Mouse (Mus musculus): Measurements from ENCODE around the gene Trim66. TPM values are rescaled to one million over a fixed set of nuclear protein-coding genes. Genes with fewer than 3 reads are reported as not detected.
A peak's percentile ranks its signal among the peaks of the same experiment; 100 is the strongest.

Gene Trim66
- total RNA-seq, 1 experiment = 0.62 TPM

- H3K4me3 ChIP-seq (ENCODE audit: insufficient read depth in 1 of 2, low read depth in 1 of 2, low read length in 2 of 2, poor library complexity in 1 of 2, severe bottlenecking in 1 of 2) = peak within 1 kb of the TSS; percentile 97 to 100
- peak within 1 kb of the TSS; percentile 98 for H3K27ac ChIP-seq (ENCODE audit: insufficient read depth, low read depth, low read length, poor library complexity, severe bottlenecking)
- DNase-seq (ENCODE audit: low read depth, low spot score) = peak; percentile 95
- H3K36me3 ChIP-seq (ENCODE audit: control insufficient read depth, insufficient read depth, low read length, poor library complexity, severe bottlenecking) = peaks cover 44% of the 10 kb centered on the region
- peaks cover 0 to 4% of the 10 kb centered on the region in 2 experiments; a peak in 1 of 4 replicates for H3K4me1 ChIP-seq (ENCODE audit: control insufficient read depth in 2 of 2, insufficient read depth in 2 of 2, low read length in 2 of 2, poor library complexity in 1 of 2)
- peak within 1 kb of the TSS; percentile 100 for H3K9ac ChIP-seq (ENCODE audit: insufficient read depth, low read depth, low read length, poor library complexity, severe bottlenecking)
- no peak for TF ChIP-seq MAFK (IDR thresholded peaks at IDR 0.05; ENCODE audit: insufficient read depth, low read depth, low read length)
- TF ChIP-seq CHD2 (IDR thresholded peaks at IDR 0.05; ENCODE audit: low read depth, low read length) = peak; percentile 92
- no peak for TF ChIP-seq ZC3H11A (IDR thresholded peaks at IDR 0.05; ENCODE audit: borderline replicate concordance, low read depth, low read length)
- peak; percentile 59; the same call in 1 of the 2 replicates for TF ChIP-seq HCFC1 (IDR thresholded peaks at IDR 0.05; ENCODE audit: borderline replicate concordance, insufficient read depth, low read length)
- no peak for TF ChIP-seq ZNF384 (IDR thresholded peaks at IDR 0.05; ENCODE audit: low read depth, low read length)
- H3K9me3 ChIP-seq (ENCODE audit: control insufficient read depth, insufficient read depth, low read depth, low read length) = no peaks in the 10 kb centered on the region
- in situ Hi-C loops (cut with MboI; ENCODE audit: low sequenced_read_pairs in 2 of 2, unreplicated experiment in 2 of 2) = no loop called here
Measured at GRCm38 (mm10) chr7:109518838-109519696, 11.1 kb upstream of the Trim66 start, which contains the start of gene Rpl27a. Gene Rpl27a, plus strand, starts transcription at chr7:109519147.

DNA sequence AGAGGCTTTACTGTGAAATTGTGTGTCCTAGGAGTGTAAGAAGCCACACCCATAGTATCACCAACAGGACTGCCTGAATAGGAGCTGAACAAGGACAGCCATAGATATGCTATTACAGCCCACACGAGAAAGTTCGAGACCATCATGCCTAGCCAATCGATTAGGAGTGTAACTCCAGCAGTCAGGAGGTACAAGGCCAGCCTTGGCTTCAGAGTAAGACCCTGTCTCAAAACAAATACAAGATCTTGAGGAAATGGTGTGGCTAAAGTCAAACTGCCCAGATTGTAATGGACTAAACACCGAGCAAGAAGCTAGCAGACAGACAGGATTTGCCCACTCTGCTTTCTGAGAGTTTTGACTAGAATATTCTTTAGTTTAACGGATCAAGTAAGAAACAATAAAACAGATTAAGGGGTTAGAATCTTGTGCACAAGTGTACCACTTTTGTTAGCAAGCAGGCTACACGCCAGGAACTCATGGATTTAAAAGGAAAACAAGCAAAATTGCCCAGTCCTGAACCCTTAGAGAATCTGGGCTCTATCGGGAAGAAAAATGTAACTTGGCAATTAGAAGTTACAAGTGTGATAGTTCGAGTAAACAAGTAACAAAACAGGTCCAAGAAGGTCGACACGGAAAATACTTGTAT lies 10.2 kb upstream of the Trim66 start:
- TF ChIP-seq MAFK (IDR thresholded peaks at IDR 0.05; ENCODE audit: insufficient read depth, low read depth, low read length) (no peak), ZC3H11A (IDR thresholded peaks at IDR 0.05; ENCODE audit: borderline replicate concordance, low read depth, low read length) (no peak), CHD2 (IDR thresholded peaks at IDR 0.05; ENCODE audit: low read depth, low read length) (no peak), HCFC1 (IDR thresholded peaks at IDR 0.05; ENCODE audit: borderline replicate concordance, insufficient read depth, low read length) (no peak), ZNF384 (IDR thresholded peaks at IDR 0.05; ENCODE audit: low read depth, low read length) (no peak)
- peaks cover 39% of the 10 kb centered on the region for H3K36me3 ChIP-seq (ENCODE audit: control insufficient read depth, insufficient read depth, low read length, poor library complexity, severe bottlenecking)
- H3K27ac ChIP-seq (ENCODE audit: insufficient read depth, low read depth, low read length, poor library complexity, severe bottlenecking) = peak overlapping the region; percentile 94
- DNase-seq (ENCODE audit: low read depth, low spot score) = no peak
- peak overlapping the region; percentile 89 to 97 for H3K4me3 ChIP-seq (ENCODE audit: insufficient read depth in 1 of 2, low read depth in 1 of 2, low read length in 2 of 2, poor library complexity in 1 of 2, severe bottlenecking in 1 of 2)
- peak overlapping the region; percentile 93 for H3K9ac ChIP-seq (ENCODE audit: insufficient read depth, low read depth, low read length, poor library complexity, severe bottlenecking)
- peaks cover 0 to 4% of the 10 kb centered on the region in 2 experiments; a peak in 1 of 4 replicates for H3K4me1 ChIP-seq (ENCODE audit: control insufficient read depth in 2 of 2, insufficient read depth in 2 of 2, low read length in 2 of 2, poor library complexity in 1 of 2)
- H3K9me3 ChIP-seq (ENCODE audit: control insufficient read depth, insufficient read depth, low read depth, low read length) = no peaks in the 10 kb centered on the region
- in situ Hi-C loops (cut with MboI; ENCODE audit: low sequenced_read_pairs in 2 of 2, unreplicated experiment in 2 of 2) = no loop called here

DNA sequence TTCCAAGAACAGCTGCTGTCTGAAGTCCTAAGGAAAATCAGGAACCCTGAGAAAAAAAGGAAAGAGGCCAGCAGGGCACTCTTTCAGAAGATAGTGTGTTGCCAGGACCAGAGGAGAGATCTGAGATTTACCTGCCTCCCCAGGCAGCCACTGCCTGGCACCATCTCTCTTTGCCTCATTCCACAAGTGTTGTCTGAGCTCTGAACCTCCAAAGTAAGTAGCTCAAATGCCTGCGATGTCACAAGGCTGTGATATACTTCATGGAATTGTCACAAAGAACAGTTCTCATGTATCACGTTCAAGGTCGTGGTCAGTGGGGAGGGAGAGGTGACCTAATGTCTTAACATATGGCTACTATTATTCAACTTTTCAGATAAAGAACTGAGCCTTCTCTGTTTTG lies 8.6 kb upstream of the Trim66 start:
- DNase-seq (ENCODE audit: low read depth, low spot score) = no peak
- H3K4me3 ChIP-seq (ENCODE audit: insufficient read depth in 1 of 2, low read depth in 1 of 2, low read length in 2 of 2, poor library complexity in 1 of 2, severe bottlenecking in 1 of 2) = no peak overlapping the region
- in situ Hi-C loops (cut with MboI; ENCODE audit: low sequenced_read_pairs in 2 of 2, unreplicated experiment in 2 of 2) = no loop called here

DNA sequence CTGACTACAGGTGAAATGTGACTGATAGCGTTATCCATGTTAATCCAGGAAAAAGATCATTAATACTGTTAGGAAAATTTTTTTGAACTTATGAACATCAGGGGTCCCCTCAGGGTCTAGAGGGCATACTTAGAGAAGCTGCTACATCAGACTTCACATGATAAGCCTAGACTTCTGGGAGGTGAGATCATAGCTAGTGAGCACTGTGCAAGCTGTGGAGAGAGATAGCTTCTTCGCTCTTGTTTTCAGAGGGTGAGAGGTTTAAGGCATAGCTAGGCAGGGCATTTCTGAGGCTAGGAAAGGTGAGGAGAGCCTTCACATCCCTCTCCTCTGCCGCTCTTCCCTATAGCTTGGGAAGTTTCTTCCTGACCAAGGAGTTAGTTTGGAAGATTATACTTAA lies 3.9 kb upstream of the Trim66 start:
- Histone ChIP-seq H3K27ac (ENCODE audit: insufficient read depth, low read depth, low read length, poor library complexity, severe bottlenecking) (no peak overlapping the region), H3K4me3 (ENCODE audit: insufficient read depth in 1 of 2, low read depth in 1 of 2, low read length in 2 of 2, poor library complexity in 1 of 2, severe bottlenecking in 1 of 2) (no peak overlapping the region), H3K9ac (ENCODE audit: insufficient read depth, low read depth, low read length, poor library complexity, severe bottlenecking) (no peak overlapping the region), H3K4me1 (ENCODE audit: control insufficient read depth in 2 of 2, insufficient read depth in 2 of 2, low read length in 2 of 2, poor library complexity in 1 of 2) (peaks cover 3 to 5% of the 10 kb centered on the region in 2 experiments; a peak in 2 of 4 replicates), H3K36me3 (ENCODE audit: control insufficient read depth, insufficient read depth, low read length, poor library complexity, severe bottlenecking) (no peaks in the 10 kb centered on the region), H3K9me3 (ENCODE audit: control insufficient read depth, insufficient read depth, low read depth, low read length) (no peaks in the 10 kb centered on the region)
- DNase-seq (ENCODE audit: low read depth, low spot score) = no peak
- in situ Hi-C loops (cut with MboI; ENCODE audit: low sequenced_read_pairs in 2 of 2, unreplicated experiment in 2 of 2) = no loop called here
- TF ChIP-seq CHD2 (IDR thresholded peaks at IDR 0.05; ENCODE audit: low read depth, low read length) = no peak
- no peak for TF ChIP-seq MAFK (IDR thresholded peaks at IDR 0.05; ENCODE audit: insufficient read depth, low read depth, low read length)
- no peak for TF ChIP-seq ZC3H11A (IDR thresholded peaks at IDR 0.05; ENCODE audit: borderline replicate concordance, low read depth, low read length)
- no peak for TF ChIP-seq HCFC1 (IDR thresholded peaks at IDR 0.05; ENCODE audit: borderline replicate concordance, insufficient read depth, low read length)
- no peak for TF ChIP-seq ZNF384 (IDR thresholded peaks at IDR 0.05; ENCODE audit: low read depth, low read length)

More for the DNA sequence above, 8.6 kb upstream of the Trim66 start:
- Histone ChIP-seq H3K36me3 (ENCODE audit: control insufficient read depth, insufficient read depth, low read length, poor library complexity, severe bottlenecking) (peaks cover 24% of the 10 kb centered on the region), H3K27ac (ENCODE audit: insufficient read depth, low read depth, low read length, poor library complexity, severe bottlenecking) (no peak overlapping the region), H3K9ac (ENCODE audit: insufficient read depth, low read depth, low read length, poor library complexity, severe bottlenecking) (no peak overlapping the region), H3K9me3 (ENCODE audit: control insufficient read depth, insufficient read depth, low read depth, low read length) (no peaks in the 10 kb centered on the region), H3K4me1 (ENCODE audit: control insufficient read depth in 2 of 2, insufficient read depth in 2 of 2, low read length in 2 of 2, poor library complexity in 1 of 2) (0 out of 4 replicates have a peak, but pooled peaks cover 0 to 2% of the 10 kb centered on the region in 2 experiments)
- no peak for TF ChIP-seq MAFK (IDR thresholded peaks at IDR 0.05; ENCODE audit: insufficient read depth, low read depth, low read length)
- no peak for TF ChIP-seq ZNF384 (IDR thresholded peaks at IDR 0.05; ENCODE audit: low read depth, low read length)
- TF ChIP-seq CHD2 (IDR thresholded peaks at IDR 0.05; ENCODE audit: low read depth, low read length) = no peak
- TF ChIP-seq HCFC1 (IDR thresholded peaks at IDR 0.05; ENCODE audit: borderline replicate concordance, insufficient read depth, low read length) = no peak
- no peak for TF ChIP-seq ZC3H11A (IDR thresholded peaks at IDR 0.05; ENCODE audit: borderline replicate concordance, low read depth, low read length)

All from ES-E14 (cell line).